Mouse (Mus musculus) CD4-positive, CD25-positive, alpha-beta regulatory T cell, adult 2 months (primary cell): ENCODE results near the gene Rhbdl3.

Experiments used
- DNase-seq: peaks from one replicate; pipeline ENCODE4 v3.0.0-alpha.2; 2012; ENCODE audit warnings: low read depth, low spot score

Gene Rhbdl3

DNA sequence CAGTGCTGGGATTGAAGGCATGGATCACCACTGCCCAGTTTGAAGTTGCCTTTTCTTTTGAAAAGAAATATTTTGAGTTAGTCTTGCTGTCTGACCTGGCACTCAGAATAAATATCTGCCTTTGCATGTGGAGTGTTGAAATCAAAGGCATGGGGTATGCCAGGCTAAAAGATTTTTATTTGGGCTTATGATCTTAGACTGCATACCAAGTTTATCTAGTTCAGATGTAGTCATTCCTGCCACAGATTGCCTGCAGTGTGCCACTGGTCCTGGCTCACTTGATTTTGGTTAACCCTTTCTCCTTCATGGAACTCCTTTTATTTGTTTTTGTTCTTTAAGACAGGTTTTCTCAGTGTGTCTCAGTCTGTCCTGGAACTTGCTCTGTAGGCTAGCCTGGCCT, 83.7 kb downstream of the Rhbdl3 start:
- peak; percentile 5 for DNase-seq

- no peak for DNase-seq
Measured at GRCm38 (mm10) chr11:80385055-80385454, 84.3 kb downstream of the Rhbdl3 start.

DNA sequence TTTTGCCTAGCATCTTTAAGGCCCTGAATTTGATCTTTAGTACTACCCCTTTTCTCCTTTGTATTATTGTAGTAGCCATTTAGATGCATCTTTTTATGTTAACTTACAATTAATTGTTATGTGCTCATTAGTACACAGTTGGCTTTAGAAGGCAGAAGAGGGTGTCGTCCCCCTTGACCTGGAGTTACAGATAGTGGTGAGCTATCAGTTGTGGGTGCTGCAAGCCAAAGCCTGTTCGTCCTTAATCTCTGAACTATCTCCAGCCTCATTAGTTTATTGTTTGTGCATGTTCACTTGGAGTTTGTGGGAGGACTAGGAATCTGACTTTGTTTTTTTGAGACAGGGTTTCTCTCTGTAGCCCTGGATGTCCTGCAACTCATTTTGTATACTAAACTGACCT, 86.1 kb downstream of the Rhbdl3 start:
- DNase-seq = no peak

DNA sequence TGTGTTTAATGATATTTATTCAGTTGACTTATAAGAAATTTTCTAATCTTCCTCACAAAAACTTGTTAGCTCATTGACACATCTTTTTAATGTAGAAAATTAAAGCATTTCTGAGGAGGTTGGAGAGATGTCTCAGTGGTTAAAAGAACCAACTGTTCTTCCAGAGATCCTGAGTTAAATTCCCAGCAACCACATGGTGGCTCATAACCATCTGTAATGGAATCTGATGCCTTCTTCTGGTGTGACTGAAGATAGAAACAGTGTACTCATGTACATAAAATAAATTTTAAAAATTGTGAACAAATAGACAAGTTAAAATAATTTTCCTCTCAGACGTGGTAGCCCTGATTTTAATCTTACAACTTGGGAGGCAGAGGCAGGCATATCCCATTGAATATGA, 89.2 kb downstream of the Rhbdl3 start:
- DNase-seq = no peak

DNA sequence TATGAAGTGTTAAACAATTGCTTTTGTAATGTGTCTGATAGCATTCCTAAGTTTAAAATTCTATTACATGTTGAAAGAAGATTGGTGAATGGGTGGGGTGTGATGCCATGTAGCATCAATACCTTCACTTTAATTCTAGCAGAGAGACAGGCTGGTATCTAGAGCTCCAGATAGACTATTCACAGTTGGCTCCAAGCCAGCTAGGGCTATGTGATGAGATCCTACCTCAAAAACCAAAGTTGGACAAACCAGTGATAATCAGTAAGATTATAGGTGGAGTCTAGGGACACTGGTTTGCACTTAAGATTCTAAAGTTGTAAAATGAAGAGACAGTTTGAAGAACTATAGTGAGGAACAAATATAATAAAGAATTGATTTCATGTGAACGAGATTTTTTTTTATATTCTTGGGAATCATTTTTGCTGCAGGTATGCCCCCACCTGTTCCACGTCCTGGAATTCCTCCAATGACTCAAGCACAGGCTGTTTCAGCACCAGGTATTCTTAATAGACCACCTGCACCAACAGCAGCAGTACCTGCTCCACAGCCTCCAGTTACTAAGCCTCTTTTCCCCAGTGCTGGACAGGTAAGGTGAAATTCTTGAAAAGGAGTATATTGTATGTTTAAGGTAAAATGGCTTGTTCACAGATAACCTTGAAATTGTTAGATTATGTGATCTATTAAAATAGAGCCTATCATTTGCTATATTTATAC, 90.9 kb downstream of the Rhbdl3 start:
- no peak for DNase-seq

DNA sequence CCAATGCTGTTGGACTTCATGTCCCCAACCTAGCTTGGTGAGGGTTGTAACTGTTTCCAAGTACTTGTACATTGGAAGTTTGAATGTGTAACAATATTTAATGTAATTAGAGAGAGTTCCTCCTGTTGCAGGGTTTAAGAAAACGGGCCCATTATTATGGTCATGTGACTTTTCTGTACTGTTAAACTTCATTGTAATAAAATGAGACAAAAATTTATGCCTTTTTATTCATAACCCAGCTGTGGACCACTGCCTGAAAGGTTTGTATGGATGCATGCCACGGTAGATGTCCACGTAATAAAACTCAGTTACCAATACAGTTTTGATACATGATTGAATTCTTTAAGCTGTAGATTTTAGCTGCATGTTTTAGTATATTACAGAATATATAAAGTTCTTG, 95.2 kb downstream of the Rhbdl3 start:
- DNase-seq = no peak

DNA sequence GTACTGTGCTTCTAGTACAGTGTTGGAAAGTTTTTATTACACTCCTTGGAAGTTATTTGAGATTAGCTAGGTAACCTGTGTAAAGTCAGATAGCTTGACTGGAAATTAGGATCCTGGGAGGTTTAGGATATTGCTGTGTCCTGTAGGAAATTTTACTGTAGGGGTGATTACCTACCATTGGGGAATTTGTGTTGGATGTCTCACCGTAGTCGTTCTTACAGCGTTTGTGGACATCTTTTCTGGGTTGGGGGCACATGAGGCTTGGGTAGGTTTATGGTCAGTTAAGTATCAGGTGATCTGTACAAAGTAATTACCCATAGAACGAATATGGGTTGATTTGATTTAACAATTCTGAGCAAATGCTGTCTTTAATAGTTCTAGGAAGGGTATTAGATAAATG, 95.9 kb downstream of the Rhbdl3 start:
- no peak for DNase-seq
